Mouse (Mus musculus) heart, postnatal 0 days (tissue): ENCODE data around the gene Spaca4.

Source experiments
- CTCF ChIP-seq: IDR thresholded peaks from 2 replicates; pipeline ENCODE4 v1.5.1; 2016; ENCODE audit warnings: antibody characterized with exemption, control low read depth, low read depth
- EP300 ChIP-seq: IDR thresholded peaks from 2 replicates; pipeline ENCODE4 v1.6.1; 2016; ENCODE audit warnings: antibody characterized with exemption, low read depth

- TF ChIP-seq CTCF (no peak), EP300 (no peak)
Observed at GRCm38 (mm10) chr7:45716460-45716857, 9.2 kb downstream of the Spaca4 start.
